Mouse (Mus musculus) c-Kit-negative CD71-positive TER-119-positive erythroid progenitor cells, embryonic 14.5 days (primary cell): Measurements from ENCODE around the gene Hoxa4.

Source experiments
- DNase-seq: peaks from one replicate; pipeline ENCODE4 v3.0.0-alpha.2; 2013; ENCODE audit warnings: low read depth, low spot score

Gene Hoxa4

DNA sequence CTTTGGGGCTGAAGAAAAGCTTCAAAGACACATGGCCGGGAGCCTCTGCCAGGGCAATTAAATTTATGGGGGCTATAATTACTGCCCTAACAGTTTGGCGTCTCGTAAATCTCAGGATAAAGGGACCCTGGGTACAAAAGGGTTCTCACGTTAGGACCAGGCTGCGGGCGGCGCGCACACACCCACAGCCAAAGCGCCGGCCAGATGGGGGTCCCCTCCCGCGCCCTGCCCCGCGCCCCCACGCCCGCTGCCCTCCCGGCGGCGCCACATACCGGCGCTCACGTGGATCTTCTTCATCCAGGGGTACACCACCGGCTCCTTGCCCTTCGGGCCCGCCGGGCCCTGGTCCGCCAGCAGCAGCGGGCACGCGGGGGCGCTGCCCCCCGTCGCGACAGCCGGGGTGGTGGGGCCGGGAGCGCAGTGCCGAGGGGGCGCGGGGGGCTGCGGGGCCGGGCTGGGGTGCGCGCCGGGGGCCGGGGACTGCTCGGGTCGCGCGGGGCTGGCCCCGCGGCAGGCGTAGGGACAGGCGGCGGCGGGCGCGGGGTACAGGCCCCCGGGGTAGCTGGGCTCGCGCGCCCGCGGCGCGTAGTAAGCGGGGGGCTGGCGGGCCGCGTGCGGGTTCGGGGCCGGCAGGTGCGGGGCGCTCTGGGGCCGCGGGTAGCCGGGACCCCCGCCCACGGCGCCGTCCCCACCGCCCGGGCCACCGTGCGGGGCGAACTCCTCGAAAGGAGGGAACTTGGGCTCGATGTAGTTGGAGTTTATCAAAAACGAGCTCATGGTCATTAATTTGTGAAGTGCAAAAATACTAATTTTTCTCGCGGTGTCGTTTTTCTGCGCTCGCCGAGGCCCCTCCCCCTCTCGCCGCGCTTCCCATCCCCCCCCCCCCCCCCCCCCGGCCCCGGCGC lies at the start of gene Hoxa4:
Gene Hoxa4, minus strand, starts transcription at position 848 of the 905 bp plus-strand sequence.
- DNase-seq = no peak

DNA sequence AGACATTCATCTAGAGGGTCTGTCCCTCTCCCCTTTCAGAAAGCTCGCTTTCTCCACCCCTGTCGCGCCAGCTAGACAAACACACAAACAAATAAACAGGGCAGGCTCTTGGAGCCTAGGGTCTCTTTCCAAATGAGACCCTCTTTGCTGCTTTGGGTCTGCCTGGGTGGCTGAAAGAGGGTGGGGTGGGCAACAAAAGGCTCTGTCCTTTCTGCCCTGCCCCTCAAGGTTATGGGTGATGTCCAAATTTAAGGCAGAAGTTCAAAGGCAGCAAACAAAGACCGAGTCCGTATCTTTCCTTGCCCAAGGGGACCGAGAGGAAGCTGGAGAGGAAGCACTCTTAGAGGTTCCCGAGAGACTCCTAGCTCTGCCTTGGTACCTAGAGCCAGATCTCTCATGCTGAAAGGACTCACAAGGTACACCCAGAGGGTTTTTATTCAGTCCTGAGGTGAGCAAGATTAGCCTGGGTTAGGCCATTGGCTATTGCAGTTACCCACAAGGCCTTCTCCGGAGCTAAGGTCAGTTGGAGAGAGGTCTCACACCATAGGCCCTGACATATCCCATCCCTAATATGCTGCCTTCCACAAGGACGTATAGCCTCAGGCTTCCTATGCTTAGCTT lies 49.6 kb upstream of the Hoxa4 start:
- DNase-seq = no peak

DNA sequence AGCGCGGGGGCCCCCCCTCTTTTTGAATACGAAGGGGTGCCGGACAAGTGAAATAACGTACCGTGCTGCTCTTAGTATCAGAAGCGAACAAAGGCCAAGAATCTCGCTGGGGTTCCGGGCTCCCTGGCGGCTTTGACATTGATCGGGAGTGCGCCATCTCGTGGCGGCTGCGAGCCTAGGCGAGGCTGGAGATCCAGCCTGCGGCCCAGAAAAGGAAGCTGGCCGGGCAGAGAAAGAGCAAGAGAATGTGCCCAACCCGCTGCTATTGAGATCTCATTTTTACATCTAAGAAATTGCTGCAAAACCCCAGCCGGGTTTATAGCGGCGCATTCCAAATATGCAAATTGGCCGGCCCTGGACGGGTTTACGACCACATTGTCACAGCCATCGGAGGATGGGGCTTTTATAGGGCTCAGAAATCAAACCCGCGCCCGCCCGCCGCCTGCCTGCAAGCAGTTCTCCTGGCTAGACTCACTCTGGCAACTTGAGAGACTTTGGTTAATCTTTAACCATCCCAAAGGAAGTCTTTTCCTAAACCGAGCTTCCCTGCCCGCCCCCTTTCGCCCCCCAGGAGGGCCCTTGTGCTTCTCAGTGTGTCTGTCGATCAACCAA lies 48.9 kb upstream of the Hoxa4 start, which contains the start of gene Hoxa10:
Gene Hoxa10, minus strand, starts transcription at position 466 of the 612 bp plus-strand sequence.
- DNase-seq = no peak

DNA sequence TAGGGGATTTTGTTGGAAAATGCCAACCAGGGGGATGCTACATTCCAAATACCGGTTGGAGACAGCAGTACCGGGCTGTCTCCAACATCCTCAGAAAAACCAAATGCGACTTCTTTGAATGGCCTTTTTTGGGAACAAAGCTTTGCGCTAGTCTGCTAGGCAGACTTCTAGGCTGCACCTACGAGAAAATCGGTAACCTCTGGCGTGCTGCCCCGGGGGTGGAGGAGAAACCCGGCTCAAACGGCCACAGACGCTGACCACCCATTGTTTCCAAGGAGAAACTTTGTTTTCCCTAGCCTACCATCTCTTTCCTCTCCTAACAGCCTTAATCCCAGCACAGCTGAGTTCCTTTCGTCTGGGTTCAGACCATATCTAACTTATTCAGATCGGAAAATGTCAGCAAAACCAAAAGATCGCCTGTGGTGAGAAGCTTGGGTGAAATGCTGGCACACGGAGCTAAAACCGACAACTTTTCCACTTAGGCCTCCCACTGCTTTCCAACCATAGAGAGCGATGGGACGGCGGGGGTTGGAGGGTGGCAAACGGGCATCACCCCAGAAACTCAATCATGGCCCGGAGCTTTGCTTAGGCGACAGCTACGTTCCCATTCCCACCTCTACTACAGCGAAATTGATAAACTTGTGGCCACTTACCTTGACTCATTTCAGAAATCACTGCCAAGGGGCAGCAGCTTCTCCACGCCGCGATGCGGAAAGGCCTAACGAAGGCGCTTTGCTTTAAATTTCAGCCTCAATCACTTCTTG lies 48.3 kb upstream of the Hoxa4 start:
- DNase-seq = no peak

DNA sequence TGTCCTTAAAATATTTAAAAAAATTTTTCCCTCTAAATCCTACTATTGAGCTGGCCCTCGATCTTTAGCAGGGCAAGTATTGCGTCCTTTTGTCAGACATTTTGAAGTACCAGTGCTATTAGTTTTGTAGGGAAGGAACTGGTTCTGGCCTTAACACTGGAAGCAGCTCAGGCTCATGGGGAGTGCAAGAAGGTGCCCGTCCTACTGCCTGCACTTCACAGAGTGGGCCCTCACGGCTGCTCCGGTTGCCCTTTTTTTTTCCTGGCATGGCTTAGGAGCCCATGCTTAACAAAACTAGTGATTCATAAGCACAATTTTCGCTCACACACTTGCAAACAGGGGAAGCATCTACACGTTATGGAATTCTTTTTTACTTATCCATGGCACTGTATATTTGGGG lies 47.4 kb upstream of the Hoxa4 start:
- DNase-seq = no peak

DNA sequence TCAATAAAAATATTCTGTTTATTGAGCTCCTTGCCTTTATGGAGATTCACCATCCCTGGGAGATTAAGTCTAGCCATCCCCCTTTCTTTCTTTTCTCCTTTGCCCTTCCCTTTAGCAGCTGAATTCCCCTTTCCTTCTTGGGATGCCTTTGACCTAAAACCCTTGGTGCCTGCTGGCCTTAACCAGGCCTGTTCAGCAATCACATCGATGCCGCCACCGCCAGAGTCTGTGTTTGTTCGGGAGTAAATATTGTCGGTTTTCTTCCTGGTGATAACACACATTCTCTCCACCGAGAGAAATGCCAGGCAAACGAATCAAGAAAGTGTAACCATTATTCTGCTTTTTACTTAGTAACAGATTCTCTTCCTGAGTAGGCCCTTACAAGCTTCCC lies 46.6 kb upstream of the Hoxa4 start:
- no peak for DNase-seq

DNA sequence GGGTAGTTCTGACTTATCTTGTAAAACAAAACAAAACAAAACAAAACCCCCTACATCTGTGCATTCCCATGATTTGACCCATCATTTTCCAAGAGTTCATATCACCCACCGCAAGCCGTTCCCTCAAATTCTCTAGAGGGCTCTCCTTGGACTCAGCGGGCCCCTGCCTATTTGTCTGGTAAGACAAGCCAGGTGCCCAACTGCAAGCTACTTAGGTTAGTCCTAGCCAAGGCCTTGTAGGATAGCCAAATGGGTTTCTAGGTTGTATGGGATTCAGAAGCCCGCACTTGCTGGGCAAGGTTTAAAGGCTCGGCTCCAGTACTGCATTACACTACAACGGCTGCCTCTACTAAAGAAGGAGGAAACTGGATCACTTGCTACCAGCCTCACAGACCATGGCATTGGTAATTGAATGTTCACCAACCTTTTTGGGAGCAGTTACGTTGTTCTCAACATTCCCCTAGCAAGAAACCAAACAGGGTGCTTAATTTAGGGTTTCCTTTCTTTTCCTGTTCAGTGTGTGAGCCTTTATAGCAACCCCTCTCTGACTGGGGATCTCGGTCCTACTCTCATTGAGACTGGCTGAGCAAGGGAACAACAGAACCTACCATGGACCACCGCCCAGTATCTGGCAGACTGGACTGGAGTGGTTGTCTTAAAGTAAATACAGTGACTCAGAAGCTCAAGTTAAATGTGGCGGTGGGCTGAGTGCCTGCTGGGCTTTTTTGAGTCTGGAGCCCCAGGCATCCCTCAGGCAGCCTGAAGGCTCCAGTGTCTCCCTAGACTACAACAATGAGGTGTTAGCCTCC lies 46.0 kb upstream of the Hoxa4 start:
- no peak for DNase-seq

DNA sequence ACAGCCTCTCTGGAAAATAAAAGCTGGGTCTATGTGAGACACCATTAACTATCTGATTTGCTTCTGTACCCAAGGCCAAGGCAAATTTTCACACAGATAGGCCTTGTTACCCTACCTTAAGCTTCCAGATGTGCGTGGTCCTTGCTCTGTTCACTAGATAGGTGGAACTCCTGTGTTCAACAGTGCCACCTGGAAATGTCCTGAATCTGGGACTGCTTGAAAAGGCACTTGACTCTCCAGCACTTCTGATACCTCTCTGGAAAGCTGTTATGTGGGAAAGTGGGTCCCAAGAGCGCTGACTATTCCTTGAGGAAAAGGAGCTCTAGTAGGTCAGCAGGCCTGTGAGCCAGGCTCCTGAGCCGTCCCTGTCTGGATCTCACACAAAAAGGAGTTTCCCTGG lies 45.3 kb upstream of the Hoxa4 start:
- no peak for DNase-seq

DNA sequence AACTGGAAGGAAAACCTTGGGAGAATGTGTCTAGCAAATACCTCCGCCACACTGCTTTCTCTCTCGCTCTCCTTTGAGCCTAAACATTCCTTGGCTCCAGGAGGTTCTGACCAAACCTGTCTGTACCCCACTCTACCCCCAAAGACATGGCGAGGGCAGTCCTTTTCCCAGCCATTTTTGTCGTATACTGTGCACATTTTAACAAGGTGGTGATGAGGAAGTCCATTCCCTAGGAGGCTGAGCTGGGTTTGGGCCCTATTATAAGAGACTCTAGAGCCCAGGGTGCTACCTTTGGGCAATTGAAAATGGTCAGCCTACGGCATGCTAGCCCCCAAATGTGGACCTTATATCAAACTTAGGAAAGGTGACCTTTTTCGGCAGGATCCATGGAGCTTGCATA lies 44.3 kb upstream of the Hoxa4 start:
- DNase-seq = no peak

DNA sequence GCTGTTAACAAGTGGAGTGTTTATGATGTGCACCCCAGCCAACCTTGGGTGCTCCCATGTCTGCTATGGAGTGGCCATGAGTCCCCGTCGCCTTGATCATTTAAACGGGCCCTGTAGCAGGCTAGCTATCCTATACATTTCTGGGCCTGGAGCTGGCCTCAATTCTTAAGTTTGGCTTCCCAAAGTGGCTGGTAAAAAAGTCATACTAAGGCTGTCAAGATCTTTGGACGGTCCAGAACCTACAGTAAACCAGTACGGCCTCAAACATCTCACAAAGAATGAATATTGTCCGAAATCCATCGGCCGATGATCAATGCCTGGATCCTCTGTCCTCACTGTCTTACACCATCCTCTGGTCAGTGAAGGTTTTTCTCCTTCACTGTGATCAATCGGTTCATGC lies 43.7 kb upstream of the Hoxa4 start:
- no peak for DNase-seq

DNA sequence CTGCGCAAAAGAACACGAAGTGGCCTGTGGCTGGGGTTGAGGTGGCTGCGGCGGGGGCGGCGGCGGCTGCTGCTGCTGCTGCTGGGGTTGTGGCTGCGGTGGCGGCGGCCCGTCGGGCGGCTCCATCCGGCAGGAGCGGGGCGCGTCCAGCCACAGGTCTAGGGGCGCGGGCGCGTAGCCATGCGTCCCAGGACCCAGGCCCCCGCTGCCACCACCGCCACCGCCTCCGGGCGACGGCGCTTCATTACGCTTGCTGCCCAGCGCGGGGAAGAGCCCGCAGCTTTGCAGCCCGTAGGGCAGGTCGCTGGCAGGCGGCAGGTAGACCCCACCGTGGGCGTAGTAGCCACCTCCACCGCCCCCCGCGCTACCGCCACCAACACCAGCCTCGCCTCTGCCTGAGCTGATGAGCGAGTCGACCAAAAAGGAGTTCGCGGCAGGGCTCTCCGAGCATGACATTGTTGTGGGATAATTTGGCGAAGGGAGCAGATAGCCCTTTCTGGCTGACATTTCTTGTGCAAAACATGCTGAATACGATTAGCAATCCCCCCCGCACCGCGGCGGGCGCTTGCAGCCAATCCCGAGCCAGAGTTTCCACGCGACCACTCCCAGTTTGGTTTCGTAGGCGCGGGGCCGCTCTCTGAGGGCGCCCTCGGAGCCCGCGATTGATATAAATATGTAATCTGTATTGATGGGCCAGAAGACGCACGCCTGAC lies 43.0 kb upstream of the Hoxa4 start:
- DNase-seq = no peak

DNA sequence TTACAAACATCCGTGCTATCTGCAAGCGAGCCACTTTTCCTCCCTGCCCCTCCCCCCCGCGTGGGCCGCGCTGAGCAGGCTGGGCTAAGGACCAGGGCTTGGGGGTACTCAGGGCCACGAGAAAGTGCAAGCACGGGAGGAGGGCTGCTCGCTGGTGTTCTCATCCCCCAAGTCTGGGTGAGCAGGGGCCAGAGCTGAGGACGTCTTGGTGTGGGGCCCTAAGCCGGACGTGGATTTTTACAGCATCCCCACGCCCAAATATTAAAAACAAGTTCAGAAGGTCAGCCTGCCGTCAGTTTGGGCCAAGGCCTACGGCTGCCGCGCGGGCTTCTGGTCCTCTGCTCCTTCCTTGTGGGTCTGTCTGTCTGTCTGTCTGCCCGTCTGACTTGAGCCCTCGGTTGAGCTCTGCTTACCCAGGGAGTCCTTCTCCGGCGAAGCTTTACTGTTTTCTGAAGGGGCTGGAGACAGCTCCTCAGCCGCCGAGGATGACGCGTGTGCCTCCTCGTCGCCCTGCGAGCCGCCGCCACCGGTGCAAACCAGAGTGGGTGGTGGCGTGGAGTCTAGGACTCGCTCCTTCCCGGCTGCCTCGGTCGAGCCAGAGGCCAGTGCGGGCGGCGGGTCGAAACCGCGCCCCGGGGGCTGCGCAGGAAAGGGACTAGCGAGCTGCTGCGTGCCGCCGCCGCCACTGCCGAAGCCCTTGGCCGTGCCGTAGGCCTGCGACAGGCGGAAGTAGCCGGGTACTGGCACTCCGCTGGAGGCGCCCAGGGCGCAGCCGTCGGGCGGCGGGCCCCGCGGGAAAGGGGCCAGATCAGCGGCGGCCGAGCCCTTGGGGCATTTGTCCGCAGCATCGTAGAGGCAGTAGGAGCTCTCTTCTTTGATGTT lies 42.2 kb upstream of the Hoxa4 start:
- no peak for DNase-seq

DNA sequence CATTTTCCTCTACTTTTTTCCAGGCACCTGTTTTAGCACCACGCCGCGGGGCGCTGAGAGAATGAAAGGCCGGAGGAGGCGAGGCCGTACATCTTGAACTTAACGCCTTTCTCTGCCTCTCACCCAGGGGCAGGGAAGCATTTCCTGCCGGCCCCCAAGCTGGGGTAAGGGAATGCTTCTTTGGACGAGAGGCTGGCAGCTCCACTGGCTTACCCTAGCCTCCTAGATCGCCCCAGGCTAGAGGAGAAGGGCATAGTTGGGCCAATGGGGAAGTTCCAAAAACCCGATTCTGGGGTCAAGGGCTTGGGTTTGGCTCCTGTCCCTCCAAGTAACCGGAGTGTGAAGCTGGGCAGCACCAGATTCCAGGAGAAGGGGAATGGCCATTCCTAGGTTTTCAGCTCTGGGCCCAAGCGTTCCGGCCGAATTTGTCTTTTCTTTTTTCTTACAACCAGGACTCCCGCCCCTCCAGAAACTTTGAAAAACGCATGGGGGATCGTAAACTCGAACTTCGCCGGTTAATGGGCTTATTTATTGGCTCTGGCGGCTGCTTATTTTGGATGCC lies 41.5 kb upstream of the Hoxa4 start:
- DNase-seq = no peak

DNA sequence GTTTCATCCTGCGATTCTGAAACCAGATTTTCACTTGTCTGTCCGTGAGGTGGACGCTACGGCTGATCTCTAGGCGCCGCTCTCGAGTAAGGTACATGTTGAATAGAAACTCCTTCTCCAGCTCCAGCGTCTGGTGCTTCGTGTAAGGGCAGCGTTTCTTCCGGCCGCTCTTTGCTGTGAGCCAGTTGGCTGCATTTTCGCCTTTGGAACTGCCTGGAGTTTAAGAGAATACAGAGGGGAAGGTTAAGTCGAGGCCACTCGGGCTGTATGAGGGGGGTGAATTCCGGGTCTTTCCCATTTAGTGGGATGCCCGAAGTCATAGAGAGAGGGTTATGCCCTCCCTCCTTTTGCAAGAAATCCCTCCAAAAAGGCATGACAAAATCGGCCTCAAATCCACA lies 41.0 kb upstream of the Hoxa4 start:
- DNase-seq = no peak

DNA sequence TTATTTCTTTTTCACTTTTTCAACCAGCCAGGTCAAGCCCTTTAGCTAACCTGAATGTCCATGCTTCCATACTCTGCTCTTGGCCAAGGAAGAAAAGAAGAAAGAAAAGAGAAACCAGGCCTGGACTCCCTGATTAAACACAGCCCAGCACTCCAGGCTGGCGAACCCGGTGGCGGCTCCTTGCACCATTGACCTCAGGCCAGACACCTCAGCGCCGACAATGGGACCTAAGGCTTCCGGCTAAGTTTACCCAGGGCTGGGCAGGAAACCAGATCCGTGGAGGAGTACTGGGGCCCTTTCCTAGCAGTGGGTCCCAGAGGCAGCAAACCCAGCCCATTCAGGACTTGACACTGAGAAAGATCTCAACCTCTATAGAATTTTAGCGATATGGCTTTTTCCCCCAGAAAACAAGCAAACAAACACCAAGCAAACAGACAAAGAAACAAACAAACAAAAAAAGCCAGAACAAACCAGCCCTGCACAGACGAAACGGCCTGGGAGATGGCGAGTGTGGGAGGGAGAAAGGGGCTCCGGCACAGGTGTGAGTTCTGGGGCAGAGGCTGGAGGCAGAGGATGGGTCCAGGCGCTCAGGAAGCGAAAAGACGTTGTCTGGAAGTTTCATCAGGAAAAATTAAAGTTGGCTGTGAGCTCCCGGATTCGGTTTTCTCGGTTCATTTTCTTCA lies 40.5 kb upstream of the Hoxa4 start:
- DNase-seq = no peak

DNA sequence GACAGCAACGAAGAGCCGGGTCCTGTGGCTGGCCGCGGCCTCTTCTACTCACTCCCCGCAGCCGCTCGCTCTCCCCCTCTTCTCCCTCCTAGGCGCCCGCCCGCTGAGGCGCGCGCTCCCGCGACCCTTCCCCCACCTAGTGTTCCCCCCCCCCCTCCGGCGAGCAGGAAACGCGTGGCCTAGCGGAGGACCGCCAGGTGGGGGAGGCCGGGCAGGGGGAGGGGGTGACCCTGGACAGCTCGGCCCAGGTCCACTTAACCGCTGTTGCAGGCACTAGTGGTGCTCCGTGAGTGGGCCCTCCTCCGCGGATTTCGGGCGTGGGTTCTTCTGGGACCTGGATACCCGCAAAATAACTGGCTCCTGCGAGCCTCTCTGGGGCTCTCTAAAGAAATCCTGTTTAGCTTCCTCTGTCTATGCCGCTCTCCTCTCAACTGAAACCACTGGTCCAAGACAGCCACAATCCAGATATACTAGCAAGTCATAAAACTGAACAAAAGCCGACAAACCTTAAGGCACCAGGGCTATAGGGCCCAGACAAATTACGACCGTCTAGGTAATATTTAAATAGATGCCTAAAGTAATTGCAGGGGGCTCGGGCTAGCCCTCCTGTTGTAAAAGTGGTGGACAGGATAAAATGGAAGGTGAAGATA lies 39.1 kb upstream of the Hoxa4 start, which contains the start of gene Hoxa9:
Gene Hoxa9, minus strand, starts transcription at position 574 of the 650 bp plus-strand sequence.
- no peak for DNase-seq

DNA sequence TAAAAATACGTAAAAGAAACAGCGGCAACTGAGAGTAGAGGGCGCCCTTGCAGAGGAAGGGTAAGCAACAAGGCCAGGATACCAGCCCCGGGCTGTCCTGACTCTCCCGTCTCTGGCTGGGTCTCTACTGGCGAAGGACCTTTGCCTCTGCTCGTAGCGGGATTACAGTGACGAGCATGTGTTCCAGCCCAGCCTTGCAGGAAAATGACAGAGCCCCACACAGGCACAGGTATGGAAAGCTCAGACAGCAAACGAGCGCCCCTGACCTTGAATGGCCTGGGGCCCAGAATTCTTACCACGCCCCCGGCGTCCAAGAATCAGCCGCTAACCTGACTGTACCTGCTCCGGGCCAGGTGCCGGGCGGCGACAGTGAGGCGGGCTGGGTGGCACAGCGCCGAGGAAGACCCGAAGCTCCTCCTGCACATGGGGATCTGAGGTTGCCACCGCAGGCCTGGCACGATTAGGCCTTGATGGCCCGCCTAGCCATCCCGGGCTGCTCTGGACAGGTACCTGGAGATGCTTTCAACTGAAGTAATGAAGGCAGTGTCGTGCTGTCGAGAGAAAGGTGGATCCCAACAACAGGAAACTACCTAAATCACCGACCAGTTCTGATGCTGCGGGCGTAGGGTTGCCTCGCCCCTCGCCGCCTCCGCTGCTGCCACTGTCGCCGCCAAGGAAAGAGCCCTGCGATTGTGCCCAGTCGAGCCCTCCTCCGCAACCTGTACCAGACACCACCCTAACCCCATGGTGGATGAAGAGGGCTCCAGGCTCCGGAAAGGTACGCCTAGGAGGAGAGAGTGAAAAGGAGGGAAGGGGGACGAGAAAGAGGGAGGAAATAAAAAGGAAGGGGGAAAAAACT lies 38.2 kb upstream of the Hoxa4 start:
- DNase-seq = no peak
